Mouse (Mus musculus): ENCODE results near the gene Tshz2.

Tshz2 gene

GRCm38 (mm10) chr2:169679951-169680350, 47.1 kb downstream of the Tshz2 start:
- ChIA-PET POLR2A (no interaction called here), CTCF (no interaction called here)

GRCm38 (mm10) chr2:169685260-169685659, 52.4 kb downstream of the Tshz2 start:
- POLR2A ChIA-PET = no interaction called here
- CTCF ChIA-PET = interaction anchor here in 1 of 4 experiments (0.5 to 1.3 kb wide), 2 partner anchors 71 to 419 kb away, joined by 3 to 5 read pairs; no protein-coding TSS in a partner anchor

- POLR2A ChIA-PET = no interaction called here
- CTCF ChIA-PET = no interaction called here
Observed at GRCm38 (mm10) chr2:169685747-169686146, 52.9 kb downstream of the Tshz2 start.

- ChIA-PET CTCF (interaction anchor here in 1 of 4 experiments (0.6 kb wide), 1 partner anchor 17 kb away, joined by 4 read pairs; no protein-coding TSS in a partner anchor), POLR2A (interaction anchor here in 1 of 4 experiments (0.5 to 0.6 kb wide), 2 partner anchors 156 to 445 kb away, joined by 6 to 7 read pairs; no protein-coding TSS in a partner anchor)
Observed at GRCm38 (mm10) chr2:169686697-169687430, 54.1 kb downstream of the Tshz2 start.

GRCm38 (mm10) chr2:169690054-169690453, 57.2 kb downstream of the Tshz2 start:
- ChIA-PET POLR2A (interaction anchor here in 1 of 4 experiments (0.9 kb wide), 1 partner anchor 9 kb away, joined by 3 read pairs; no protein-coding TSS in a partner anchor), CTCF (no interaction called here)

GRCm38 (mm10) chr2:169694494-169694893, 61.7 kb downstream of the Tshz2 start:
- POLR2A ChIA-PET = interaction anchor here in 1 of 4 experiments (0.5 to 1.5 kb wide), 2 partner anchors 10 to 62 kb away, joined by 3 to 6 read pairs; no protein-coding TSS in a partner anchor

GRCm38 (mm10) chr2:169695025-169695424, 62.2 kb downstream of the Tshz2 start:
- POLR2A ChIA-PET = interaction anchor here in 3 of 4 experiments (0.5 to 1.5 kb wide), 5 partner anchors 10 to 1840 kb away, joined by 3 to 6 read pairs (median 4); no protein-coding TSS in a partner anchor
- CTCF ChIA-PET = interaction anchor here in 1 of 4 experiments (0.6 kb wide), 1 partner anchor 248 kb away, joined by 4 read pairs; no protein-coding TSS in a partner anchor

More at GRCm38 (mm10) chr2:169694494-169694893, 61.7 kb downstream of the Tshz2 start:
- CTCF ChIA-PET = no interaction called here

- POLR2A ChIA-PET = interaction anchor here in 1 of 4 experiments (1.6 kb wide), 1 partner anchor 9 kb away, joined by 3 read pairs; no protein-coding TSS in a partner anchor
- CTCF ChIA-PET = no interaction called here
Observed at GRCm38 (mm10) chr2:169699141-169699540, 66.3 kb downstream of the Tshz2 start.

GRCm38 (mm10) chr2:169699862-169700511, 67.2 kb downstream of the Tshz2 start:
- ChIA-PET POLR2A (interaction anchor here in 3 of 4 experiments (0.6 to 1.6 kb wide), 3 partner anchors 10 to 429 kb away, joined by 3 read pairs; no protein-coding TSS in a partner anchor), CTCF (interaction anchor here in 1 of 4 experiments (0.7 kb wide), 1 partner anchor 370 kb away, joined by 3 read pairs; no protein-coding TSS in a partner anchor)

GRCm38 (mm10) chr2:169702725-169703486, 70.1 kb downstream of the Tshz2 start:
- CTCF ChIA-PET = no interaction called here
- POLR2A ChIA-PET = no interaction called here

- POLR2A ChIA-PET = no interaction called here
- CTCF ChIA-PET = interaction anchor here in 1 of 4 experiments (0.6 kb wide), 1 partner anchor 38 kb away, joined by 3 read pairs; no protein-coding TSS in a partner anchor
Observed at GRCm38 (mm10) chr2:169721793-169722326, 89.0 kb downstream of the Tshz2 start.

GRCm38 (mm10) chr2:169722341-169722740, 89.5 kb downstream of the Tshz2 start:
- CTCF ChIA-PET = no interaction called here
- POLR2A ChIA-PET = interaction anchor here in 1 of 4 experiments (1.0 kb wide), 1 partner anchor 8 kb away, joined by 3 read pairs; no protein-coding TSS in a partner anchor

- POLR2A ChIA-PET = interaction anchor here in 1 of 4 experiments (0.6 kb wide), 1 partner anchor 23 kb away, joined by 4 read pairs; no protein-coding TSS in a partner anchor
- CTCF ChIA-PET = no interaction called here
Observed at GRCm38 (mm10) chr2:169723645-169724462, 91.0 kb downstream of the Tshz2 start.

- ChIA-PET POLR2A (interaction anchor here in 2 of 4 experiments (0.7 to 2.6 kb wide), 5 partner anchors 8 to 938 kb away, joined by 3 to 6 read pairs (median 3); no protein-coding TSS in a partner anchor), CTCF (no interaction called here)
Observed at GRCm38 (mm10) chr2:169728651-169729280, 96.0 kb downstream of the Tshz2 start.

- ChIA-PET CTCF (no interaction called here), POLR2A (interaction anchor here in 1 of 4 experiments (0.5 kb wide), 1 partner anchor 305 kb away, joined by 4 read pairs; no protein-coding TSS in a partner anchor)
Observed at GRCm38 (mm10) chr2:169730551-169730996, 97.8 kb downstream of the Tshz2 start.

- ChIA-PET CTCF (interaction anchor here in 1 of 4 experiments (0.5 kb wide), 1 partner anchor 70 kb away, joined by 6 read pairs; no protein-coding TSS in a partner anchor), POLR2A (no interaction called here)
Observed at GRCm38 (mm10) chr2:169734053-169734452, 101.2 kb downstream of the Tshz2 start.
